Mouse (Mus musculus): Measurements from ENCODE around the gene Cryaa.

DNA sequence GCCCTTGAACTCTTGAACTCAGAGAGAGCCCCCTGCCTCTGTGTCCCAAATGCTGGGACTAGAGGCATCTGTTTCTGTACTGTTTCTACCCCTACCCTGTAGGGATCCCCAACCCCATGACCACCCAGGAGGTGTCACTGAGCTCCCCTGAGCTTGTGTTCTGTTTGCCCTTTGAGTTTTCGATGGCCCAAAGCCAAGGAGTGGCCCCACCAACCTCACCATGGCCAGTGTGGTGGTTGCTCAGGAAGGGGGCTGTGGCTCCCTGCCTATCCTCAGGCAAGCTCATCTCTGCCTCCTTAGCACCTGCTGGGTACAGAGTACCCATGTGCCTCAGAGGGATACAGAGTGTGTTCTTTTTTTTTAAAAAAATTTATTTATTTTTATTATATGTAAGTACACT lies 17.3 kb downstream of the Cryaa start:
- TF ChIP-seq POLR2A (IDR thresholded peaks at IDR 0.05; ENCODE audit: borderline replicate concordance, insufficient read depth, low read length), result no peak
- TF ChIP-seq CTCF (IDR thresholded peaks at IDR 0.05; ENCODE audit: borderline replicate concordance, insufficient read depth, low read depth, low read length), result no peak
